Mouse (Mus musculus) gastrocnemius, postnatal 14 days (tissue): Measurements from ENCODE around the gene Marcksl1. TPM values are rescaled to one million over a fixed set of nuclear protein-coding genes. Genes with fewer than 3 reads are reported as not detected.
"Not testable (repeated sequence)": the region's sequence is repeated elsewhere in the genome, so short reads cannot be mapped to it uniquely, and the experiment has no call there.

ENCODE experiments used
- DNase-seq: peaks from one replicate; pipeline ENCODE4 v3.0.0; 2021; ENCODE audit warnings: mixed read lengths
- intact Hi-C: fragments of 180-260 bp; cut with DNase I; formaldehyde crosslinking; loops from one replicate; pipeline ENCODE4 v1.15.1; 2025; ENCODE audit warnings: low total_unique reads
- microRNA-seq, 2 experiments: library from miRNA; unstranded; fragments of <30 nt; microRNA quantifications; one replicate each; pipeline ENCODE4 v1.2.0; 2021
- total RNA-seq, 2 experiments: library from RNA; stranded (reverse); gene quantifications; 2 replicates each; pipeline ENCODE4 v1.2.3; 2021

Marcksl1 gene
- total RNA-seq, 2 experiments from 2014 or later, result 9.2 to 14.4 TPM

DNA sequence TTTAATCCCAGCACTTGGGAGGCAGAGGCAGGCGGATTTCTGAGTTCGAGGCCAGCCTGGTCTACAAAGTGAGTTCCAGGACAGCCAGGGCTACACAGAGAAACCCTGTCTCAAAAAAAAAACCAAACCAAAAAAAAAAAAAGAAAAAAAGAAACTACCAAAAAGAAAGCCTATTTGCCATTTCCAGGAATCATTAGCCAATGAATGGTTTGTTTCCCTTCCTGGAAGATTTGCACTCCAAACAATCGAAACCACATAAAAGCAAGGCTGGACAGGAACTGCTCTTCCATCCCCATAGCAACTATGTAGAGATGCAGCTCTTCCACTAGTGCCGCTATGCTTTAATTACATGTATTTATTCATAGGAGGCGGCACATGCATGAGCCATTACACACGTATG is 41.1 kb downstream of the Marcksl1 start:
- DNase-seq, intact Hi-C loops: not testable (repeated sequence)

DNA sequence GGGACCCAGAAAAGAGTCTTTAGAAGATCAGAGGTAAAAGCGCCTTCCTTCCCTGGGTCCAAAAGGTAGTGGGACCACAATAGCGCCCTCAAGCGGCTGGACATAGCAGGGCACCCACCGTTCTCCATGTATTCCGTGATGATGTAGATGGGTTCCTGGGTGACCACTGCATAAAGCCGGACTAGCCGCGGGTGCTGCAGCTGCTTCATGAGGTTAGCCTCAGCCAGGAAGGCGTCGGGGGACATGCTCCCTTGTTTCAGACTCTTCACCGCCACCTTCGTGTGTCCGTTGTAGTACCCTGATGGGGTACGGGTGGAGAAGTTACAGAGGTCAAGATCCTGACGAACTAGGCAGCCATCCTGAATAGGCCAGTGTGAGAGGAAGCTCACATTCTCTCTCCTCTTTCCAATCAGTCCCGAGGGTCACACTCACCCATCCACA is 42.1 kb downstream of the Marcksl1 start:
- no peak for DNase-seq
- intact Hi-C loops, result no loop called here

DNA sequence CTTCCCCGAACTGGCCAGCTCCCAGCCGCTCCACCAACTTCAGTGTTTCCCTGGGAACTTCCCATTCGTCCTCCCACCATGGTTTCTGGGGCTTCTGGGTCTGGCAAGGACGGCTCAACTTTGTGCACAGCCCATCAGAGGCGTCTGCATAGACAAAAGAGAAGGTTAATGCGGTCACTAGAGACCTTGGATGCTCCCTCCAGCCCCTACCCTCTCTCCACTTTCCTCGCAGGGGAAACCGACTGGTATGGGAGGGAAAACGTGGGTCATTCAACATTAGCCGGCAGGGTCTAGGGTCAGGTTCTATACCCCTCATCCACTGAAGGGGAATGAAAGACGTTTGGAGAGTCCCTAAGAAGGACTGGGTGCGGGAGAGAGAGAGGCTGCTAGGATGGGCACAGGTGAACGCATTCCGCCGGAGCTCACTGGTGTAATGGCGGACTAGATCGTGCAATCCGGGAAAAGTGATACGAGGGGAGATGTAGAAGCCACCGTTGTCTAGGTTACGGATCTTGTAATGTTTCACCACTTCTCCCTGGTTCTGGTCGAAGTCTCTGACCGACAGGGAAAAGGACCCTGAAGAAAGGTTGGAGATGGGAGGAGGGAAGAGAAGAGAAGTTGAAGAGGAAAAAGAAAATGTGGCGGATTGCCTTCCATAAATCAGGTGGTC is 42.6 kb downstream of the Marcksl1 start:
- DNase-seq, result no peak
- intact Hi-C loops, result no loop called here

DNA sequence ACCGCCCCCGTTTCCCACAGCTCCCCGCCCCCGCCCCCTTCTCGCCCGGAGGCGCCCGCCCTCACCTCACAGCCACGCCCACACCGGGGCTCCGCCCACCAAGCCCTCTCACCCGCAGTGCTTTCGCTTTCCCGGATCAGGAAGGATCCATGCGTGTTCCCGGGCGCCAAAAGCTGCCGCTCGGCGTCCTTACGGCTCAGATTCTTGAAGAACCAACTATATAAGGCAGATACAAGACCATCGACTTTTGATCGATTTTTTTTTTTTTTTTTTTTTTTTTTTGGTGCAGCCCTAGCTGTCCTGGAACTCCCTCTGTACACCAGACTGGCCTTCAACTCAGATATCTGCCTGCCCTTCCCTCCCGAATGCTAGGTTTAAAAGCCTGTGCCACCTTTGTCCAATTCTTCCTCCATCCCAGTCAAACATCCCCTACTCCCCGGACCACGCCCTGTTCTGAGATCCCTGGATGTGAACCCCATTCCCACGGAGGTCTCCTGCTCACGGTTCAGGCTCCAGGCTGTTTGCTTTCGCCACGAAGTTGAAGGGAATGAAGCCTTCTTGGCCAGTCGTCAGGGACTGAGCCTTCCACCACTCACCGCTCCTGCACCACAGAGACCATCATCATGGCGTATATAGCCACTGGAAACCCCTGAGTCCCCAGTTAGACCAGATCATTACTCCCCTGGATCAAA is 43.3 kb downstream of the Marcksl1 start:
- intact Hi-C loops, result no loop called here

DNA sequence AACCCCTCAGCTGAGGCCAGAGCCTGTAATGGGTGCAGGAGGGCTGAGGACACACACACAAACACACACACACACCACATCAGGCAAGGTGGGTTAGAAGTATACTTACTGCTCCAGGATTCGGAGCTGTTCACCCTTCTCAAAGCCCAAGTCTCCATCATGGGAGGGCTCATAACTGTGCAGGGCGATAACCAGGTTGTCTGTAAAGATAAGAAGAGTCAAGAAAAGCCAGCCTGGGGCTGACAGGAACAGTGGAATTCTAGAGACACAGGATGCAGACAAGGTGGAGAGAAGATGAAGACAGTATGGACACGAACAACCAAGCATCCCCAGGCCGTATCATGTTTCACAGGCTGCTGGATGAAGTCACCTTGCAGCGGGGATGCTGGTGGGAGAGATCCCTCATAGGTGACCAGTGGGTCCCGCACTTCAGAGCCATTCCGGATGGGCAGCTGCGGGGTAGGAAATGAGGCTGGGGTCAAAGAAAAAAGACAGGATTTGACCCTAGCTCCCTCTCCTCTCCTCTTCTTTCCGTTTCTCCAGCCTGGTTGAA is 44.0 kb downstream of the Marcksl1 start:
- intact Hi-C loops, result no loop called here
- no peak for DNase-seq

More for the DNA sequence above, 43.3 kb downstream of the Marcksl1 start:
- DNase-seq, result peak; percentile 91

DNA sequence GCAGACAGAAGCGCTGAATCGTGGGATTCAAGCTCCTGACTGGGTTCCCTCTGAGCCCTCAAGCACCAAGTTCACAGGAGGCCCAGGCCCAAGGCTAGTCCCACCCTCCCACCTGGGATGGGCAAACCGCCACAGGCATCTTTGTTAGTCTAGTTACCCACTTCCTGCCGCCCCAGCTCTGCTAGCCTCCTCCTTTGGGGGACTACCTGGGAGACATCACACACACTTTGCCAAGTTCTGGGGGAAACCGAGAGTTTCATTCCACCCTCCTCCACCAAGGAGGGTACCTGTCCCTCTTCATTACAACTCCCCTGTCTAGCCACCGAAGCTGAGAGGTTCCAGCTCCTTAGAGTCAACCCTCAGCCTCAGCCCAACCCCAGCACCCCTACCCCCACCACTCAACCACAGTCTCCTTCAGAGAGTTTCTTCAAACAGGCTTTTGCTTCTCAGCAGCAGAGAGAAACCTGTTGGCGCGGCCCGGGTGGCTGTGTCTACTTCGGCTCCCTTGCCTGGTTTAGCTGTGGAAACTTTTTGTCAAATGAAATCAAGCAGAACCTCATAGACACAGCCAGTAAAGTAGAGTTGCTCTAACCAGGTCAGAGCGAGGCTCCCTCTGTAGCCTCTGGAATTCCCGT is 45.1 kb downstream of the Marcksl1 start:
- no peak for DNase-seq
- intact Hi-C loops, result no loop called here

DNA sequence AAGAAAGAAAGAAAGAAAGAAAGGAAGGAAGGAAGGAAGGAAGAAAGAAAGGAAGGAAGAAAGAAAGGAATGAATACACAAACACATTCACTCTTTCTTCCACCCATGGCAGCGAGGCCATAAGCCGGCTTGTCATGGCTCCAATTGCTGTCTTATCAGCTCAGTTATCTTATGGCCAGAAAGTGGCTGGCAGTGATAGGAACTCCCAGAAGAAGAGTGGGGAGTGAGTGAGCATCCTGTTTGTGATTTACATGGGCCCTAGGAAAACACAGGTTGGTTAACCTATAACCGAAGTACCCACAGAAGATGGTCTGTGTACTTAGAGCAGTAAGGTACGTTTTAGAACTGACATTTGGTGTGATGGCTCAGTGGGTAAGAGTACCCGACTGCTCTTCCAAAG is 47.8 kb downstream of the Marcksl1 start:
- intact Hi-C loops, result no loop called here
- no peak for DNase-seq

DNA sequence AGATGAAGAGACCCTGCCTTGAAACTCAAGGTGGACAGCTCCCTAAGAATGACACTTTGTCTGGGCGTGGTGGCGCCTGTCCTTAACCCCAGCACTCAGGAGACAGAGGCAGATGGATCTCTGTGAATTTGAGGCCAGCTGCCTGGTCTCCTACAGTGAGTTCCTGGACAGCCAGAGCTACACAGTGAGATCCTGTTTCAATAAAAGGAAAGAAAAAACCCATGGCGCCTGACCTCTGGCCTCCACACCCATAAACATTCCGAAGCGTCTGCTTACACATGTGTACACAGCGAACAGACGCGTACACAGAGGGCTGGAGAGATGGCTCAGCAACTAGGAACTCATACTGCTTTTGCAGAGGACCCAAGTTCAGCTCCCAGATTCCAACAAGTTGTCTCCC is 50.3 kb downstream of the Marcksl1 start:
- DNase-seq, result no peak
- intact Hi-C loops, result no loop called here

DNA sequence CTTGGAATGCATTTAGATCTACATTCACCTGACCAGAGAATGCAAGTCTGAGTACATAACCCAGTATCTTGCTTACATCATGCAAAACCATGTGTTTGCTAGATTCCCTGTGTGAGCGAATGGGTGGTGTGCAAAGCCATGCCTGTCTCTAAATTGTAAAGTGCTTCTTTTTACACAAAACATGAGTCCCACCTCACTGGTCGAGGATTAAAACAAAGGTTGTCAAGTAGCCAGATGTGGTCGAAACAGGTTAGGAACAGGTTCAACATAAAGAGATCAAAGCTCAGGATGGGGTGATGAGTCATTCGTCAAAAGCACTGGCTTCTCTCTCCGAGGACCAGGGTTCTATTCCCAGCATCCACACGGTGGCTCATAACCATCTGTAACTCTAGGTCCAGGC is 51.8 kb downstream of the Marcksl1 start:
- DNase-seq, result no peak
- intact Hi-C loops, result no loop called here

Small RNA genes lying within 50 kb of the gene (microRNA-seq; reads per million reads assigned to microRNA genes)
- 0 reads per million in 2 experiments for gene Mir8119

Other genes starting within 250 kb of the Marcksl1 start
- 10 to 100 TPM; 50.0 to 63.6 TPM for gene Sync, start 226.0 kb upstream of the Marcksl1 start, total RNA-seq
- gene Rbbp4, start 178.2 kb upstream of the Marcksl1 start, total RNA-seq, result 10 to 100 TPM; 66.0 to 67.2 TPM
- gene Zbtb8os, start 177.9 kb upstream of the Marcksl1 start, total RNA-seq, result 10 to 100 TPM; 24.0 to 25.1 TPM
- gene Zbtb8a, start 135.5 kb upstream of the Marcksl1 start, total RNA-seq, result 1 to 10 TPM; 2.4 to 2.9 TPM
- not detected for gene Zbtb8b, start 72.7 kb upstream of the Marcksl1 start, total RNA-seq
- 10 to 100 TPM; 22.2 to 32.6 TPM for gene Bsdc1, start 52.0 kb upstream of the Marcksl1 start, total RNA-seq
- not detected for gene Tssk3, start 22.6 kb upstream of the Marcksl1 start, total RNA-seq
- not detected for gene Fam229a, start 22.4 kb upstream of the Marcksl1 start, total RNA-seq
- gene Hdac1, start 29.1 kb downstream of the Marcksl1 start, total RNA-seq, result 10 to 100 TPM; 14.9 to 16.9 TPM
- gene Lck, start 60.1 kb downstream of the Marcksl1 start, total RNA-seq, result under 1 TPM; 0.37 to 0.44 TPM
- under 1 TPM; 0.62 to 0.66 TPM for gene Fam167b, start 65.0 kb downstream of the Marcksl1 start, total RNA-seq
- 100 to 1,000 TPM; 135 to 141 TPM for gene Eif3i, start 87.1 kb downstream of the Marcksl1 start, total RNA-seq
- gene Tmem234, start 87.1 kb downstream of the Marcksl1 start, total RNA-seq, result 10 to 100 TPM; 33.6 to 35.8 TPM
- gene Dcdc2b, start 100.7 kb downstream of the Marcksl1 start, total RNA-seq, result 1 to 10 TPM; 1.0 to 1.8 TPM
- gene Iqcc, start 105.5 kb downstream of the Marcksl1 start, total RNA-seq, result 10 to 100 TPM; 10.4 to 11.8 TPM
- 10 to 100 TPM; 58.0 to 66.8 TPM for gene Ccdc28b, start 110.4 kb downstream of the Marcksl1 start, total RNA-seq
- gene Txlna, start 127.5 kb downstream of the Marcksl1 start, total RNA-seq, result 10 to 100 TPM; 25.5 to 28.6 TPM
- gene Kpna6, start 159.2 kb downstream of the Marcksl1 start, total RNA-seq, result 10 to 100 TPM; 62.8 to 64.2 TPM
- 1 to 10 TPM; 1.9 to 3.7 TPM for gene Tmem39b, start 183.3 kb downstream of the Marcksl1 start, total RNA-seq
- gene Khdrbs1, start 228.7 kb downstream of the Marcksl1 start, total RNA-seq, result 10 to 100 TPM; 31.7 to 34.7 TPM